Comparison of ENCODE assay signal across 31 mouse cellular contexts in genomic region chr1:118419399-118419798, GRCm38 (mm10).
"Had no signal": no experiment of that assay in that cellular context is flagged by ENCODE, and none has a peak within 500 bp of the region (broad histone marks: within the 10 kb centered on the region; RNA-seq: fewer than 3 reads in every experiment).

No protein-coding gene starts in this region.

- H3K9ac ChIP-seq: limb, embryonic 12.5 days; limb, embryonic 13.5 days; limb, embryonic 15.5 days; liver, embryonic 12.5 days; liver, embryonic 13.5 days; liver, embryonic 14.5 days; liver, embryonic 15.5 days; liver, postnatal 0 days; lung, embryonic 14.5 days; lung, embryonic 15.5 days; midbrain, embryonic 12.5 days; midbrain, embryonic 13.5 days; midbrain, embryonic 15.5 days had no signal

- H3K4me3 ChIP-seq: left cerebral cortex, adult 2 months; limb, embryonic 10.5 days; limb, embryonic 12.5 days; limb, embryonic 13.5 days; limb, embryonic 15.5 days; liver, embryonic 12.5 days; liver, embryonic 13.5 days; liver, embryonic 15.5 days; lung, embryonic 15.5 days; megakaryocyte, embryonic 14.5 days; midbrain, embryonic 10.5 days; midbrain, embryonic 12.5 days; midbrain, embryonic 13.5 days; midbrain, embryonic 15.5 days had no signal

- H3K9me3 ChIP-seq: limb, embryonic 10.5 days; limb, embryonic 12.5 days; limb, embryonic 13.5 days; limb, embryonic 15.5 days; liver, embryonic 12.5 days; liver, embryonic 13.5 days; liver, embryonic 15.5 days; lung, embryonic 15.5 days; megakaryocyte, embryonic 14.5 days; midbrain, embryonic 10.5 days; midbrain, embryonic 12.5 days; midbrain, embryonic 13.5 days; midbrain, embryonic 15.5 days had no signal

- H3K4me1 ChIP-seq: limb, embryonic 15.5 days; lung, embryonic 15.5 days; midbrain, embryonic 10.5 days; midbrain, embryonic 12.5 days had no signal

- H3K4me2 ChIP-seq: limb, embryonic 12.5 days; limb, embryonic 13.5 days; limb, embryonic 15.5 days; liver, embryonic 11.5 days; liver, embryonic 12.5 days; liver, embryonic 13.5 days; liver, embryonic 15.5 days; lung, embryonic 14.5 days; lung, embryonic 15.5 days; midbrain, embryonic 11.5 days; midbrain, embryonic 12.5 days; midbrain, embryonic 13.5 days; midbrain, embryonic 15.5 days had no signal

- DNase-seq: left cerebral cortex, postnatal 4 days; liver; liver, embryonic 13.5 days; liver, postnatal 0 days; lung, adult 18-20 months; lung, adult 2 months; lung, embryonic 14.5 days; lung, postnatal 10 days; lung, postnatal 14 days; lung, postnatal 36 days; lung, postnatal 4 days; midbrain, embryonic 14.5 days had no signal

- H3K27ac ChIP-seq: left cerebral cortex, adult 2 months; limb, embryonic 10.5 days; limb, embryonic 12.5 days; limb, embryonic 13.5 days; limb, embryonic 15.5 days; liver, embryonic 13.5 days; liver, embryonic 14.5 days; liver, embryonic 15.5 days; lung, embryonic 15.5 days; macrophage; midbrain, embryonic 10.5 days; midbrain, embryonic 12.5 days; midbrain, embryonic 13.5 days; midbrain, embryonic 15.5 days had no signal

- ATAC-seq: liver, embryonic 12.5 days; liver, postnatal 0 days; lung, postnatal 0 days; midbrain, embryonic 13.5 days; midbrain, embryonic 15.5 days; midbrain, embryonic 16.5 days had no signal

- H3K27me3 ChIP-seq: limb, embryonic 12.5 days; limb, embryonic 13.5 days; limb, embryonic 15.5 days; liver, embryonic 12.5 days; liver, embryonic 13.5 days; liver, embryonic 15.5 days; lung, embryonic 15.5 days; megakaryocyte, embryonic 14.5 days; midbrain, embryonic 12.5 days; midbrain, embryonic 13.5 days; midbrain, embryonic 15.5 days had no signal
